Mouse (Mus musculus) right cerebral cortex, postnatal 10 days (tissue): ENCODE data around the gene Syn2.

Experiments
- DNase-seq, 2 experiments: peaks; one replicate each; pipeline ENCODE4 v3.0.0; 2021; ENCODE audit warnings: low spot score in 2 of 2

Gene Syn2

DNA sequence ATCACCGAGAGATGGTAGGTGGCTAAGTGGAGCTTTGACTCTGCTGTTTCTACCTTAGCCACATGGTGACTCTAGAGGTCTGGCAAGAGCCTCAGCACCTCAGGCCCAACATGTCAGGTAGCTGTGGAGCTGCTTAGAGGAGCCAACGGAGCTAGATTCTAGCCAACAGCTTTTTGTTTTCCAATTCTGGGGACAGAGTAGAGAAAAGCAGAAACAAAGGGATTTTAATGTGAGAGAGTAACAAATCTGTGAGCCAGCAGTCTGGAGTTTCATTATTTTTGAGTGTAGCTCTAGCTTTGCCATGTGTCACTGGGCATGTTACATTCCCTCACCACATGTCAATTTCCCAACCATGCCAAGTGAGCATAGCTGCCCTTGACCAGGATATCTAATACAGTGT lies 109.5 kb downstream of the Syn2 start:
- no peak for DNase-seq

DNA sequence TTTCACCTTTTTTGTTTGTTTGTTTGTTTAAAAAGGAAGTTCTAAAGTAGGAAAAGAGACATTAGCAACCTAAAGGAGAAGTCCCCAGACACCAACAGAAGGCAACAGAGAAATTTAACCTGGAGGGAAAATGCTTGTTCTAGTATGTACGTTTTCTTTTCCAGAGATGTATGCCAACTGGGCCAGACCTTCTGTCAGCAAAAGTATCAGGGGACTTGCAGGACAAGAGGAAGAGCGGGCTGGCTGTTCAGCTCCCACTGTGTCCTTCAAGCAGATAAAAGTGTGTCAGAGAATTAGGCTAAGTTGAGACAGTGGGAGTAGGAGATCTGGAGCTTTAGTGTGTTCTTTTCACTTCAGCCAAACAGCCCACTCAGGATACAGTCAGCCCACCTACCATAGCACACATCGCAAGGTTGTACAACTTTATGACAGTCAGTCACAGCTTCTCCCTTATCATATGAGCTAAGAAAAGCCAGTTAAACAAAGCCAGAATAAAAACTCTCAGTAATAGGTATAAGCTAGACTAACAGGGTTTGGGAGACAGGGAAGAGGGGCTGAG lies 110.9 kb downstream of the Syn2 start:
- DNase-seq: no peak

DNA sequence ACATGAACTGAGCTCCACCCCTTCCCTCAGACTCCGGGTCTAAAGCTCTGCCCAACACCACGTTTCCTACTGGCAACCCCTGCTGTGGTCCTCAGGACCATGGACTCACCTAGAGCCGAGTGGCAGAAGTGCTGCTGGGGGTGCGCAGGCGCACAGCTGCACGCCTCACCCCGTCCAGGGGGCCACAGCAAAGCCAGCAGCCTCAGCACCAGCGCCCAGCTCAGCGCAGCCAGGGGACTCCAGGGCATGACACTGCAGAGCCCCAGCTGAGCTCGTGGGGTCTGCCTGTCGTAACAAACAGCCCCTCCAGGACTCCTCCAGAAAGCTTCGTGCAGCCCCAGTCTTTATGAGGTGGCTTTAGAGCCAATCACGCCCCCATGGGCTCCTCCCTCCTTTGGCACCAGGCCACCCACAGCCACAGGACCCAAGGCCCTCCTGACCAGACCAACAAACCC lies 116.9 kb downstream of the Syn2 start:
- DNase-seq: peak; percentile 67 to 73

DNA sequence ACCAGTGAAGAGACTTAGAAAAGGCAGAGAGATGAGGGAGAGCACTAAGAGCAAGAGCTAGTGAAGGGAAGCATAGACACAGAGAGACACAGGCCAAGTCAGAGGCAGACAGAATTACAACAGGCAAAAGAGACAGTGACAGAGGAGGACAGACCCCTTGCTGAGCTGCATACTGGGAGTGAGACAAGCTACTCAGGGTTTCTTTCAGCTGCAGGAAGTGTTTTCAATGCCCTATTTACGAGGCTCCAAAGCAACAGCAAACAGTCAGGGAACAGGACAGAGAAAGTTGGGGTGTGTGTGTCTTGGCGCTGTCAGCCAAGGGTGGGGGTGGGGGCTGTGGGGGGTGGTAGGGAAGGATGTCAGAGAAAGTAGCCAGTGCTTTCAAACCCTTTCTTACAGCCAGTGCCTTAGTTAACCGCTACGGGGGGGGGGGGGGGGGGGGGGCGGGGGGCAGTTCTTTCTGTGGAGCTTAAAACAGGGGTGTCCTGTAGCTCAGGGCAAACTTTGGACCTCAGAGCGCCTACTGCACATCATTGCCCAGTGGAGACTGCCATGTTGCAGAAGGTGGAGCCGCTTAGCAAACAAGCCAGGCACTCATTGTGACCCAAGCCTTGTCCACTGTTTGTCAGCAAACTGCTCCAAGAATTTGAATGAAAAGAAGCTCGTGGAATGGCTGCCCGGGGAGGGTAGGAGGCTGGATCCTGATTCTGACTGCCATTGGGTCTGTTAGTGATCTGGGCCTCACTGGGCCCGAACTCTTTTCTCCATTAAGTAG lies 117.6 kb downstream of the Syn2 start, which contains the start of gene Timp4:
Gene Timp4 (minus strand): TSS at position 107 of the 775 bp plus-strand sequence.
- DNase-seq: peak; percentile 47 to 68

DNA sequence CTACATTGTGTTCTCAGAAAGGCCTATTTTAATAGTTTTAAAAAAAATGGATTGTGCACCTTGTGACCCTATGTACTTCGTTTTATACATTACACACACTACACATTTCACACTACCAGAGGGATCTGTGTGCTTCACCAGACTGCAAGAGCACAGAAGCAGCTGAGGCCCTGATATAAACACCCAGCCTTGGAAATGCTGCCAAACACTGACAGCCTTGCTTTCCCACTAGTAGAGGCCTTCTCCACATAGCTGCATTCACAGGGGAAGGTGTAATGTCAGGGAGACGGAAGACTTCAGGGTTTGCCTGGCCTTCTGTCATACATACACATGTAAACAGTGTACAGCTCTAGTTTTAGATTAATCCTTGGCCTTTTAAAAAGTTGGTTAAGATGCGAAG lies 120.5 kb downstream of the Syn2 start:
- no peak for DNase-seq

DNA sequence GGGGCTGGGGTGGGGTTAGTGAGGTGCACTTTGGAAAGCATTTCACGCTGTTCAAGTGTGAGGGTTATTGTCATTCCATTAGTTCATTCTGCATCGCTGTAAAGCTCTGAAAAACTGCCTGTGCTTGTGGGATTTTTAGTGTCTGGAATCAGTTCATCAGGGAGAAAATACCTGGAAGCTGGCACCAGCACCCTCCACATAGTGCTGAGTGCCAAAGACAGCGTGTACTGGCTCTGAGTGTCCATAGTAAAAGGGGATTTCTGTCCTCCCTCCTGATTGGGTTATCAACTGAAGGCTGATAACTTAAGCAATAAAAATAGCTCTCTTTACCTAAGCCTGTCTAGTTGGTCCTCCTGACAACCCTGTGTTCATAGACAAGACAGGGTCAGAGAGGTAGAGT lies 125.8 kb downstream of the Syn2 start:
- no peak for DNase-seq

DNA sequence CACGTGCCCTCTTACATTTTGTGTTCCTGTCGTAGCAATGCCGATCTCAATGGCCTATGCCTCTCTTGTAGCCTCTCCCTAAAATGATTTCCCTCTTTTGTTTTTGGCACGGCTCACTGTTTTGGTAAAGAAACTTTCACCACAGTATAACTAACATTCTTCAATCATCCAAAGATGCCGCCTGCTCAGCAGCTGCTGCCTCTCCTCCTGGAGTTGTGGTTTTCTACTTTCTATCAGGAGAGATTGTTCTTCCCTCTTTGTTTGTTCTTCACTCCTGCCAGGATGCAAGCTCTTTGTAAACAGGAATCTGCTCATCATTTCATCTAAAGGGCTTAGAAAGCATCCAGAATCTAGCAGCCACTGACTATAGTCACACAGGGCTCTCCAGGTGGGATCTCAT lies 132.1 kb downstream of the Syn2 start:
- DNase-seq: no peak

- DNase-seq: peak; percentile 82 to 85
Observed at GRCm38 (mm10) chr6:115267916-115268315, 133.2 kb downstream of the Syn2 start.

DNA sequence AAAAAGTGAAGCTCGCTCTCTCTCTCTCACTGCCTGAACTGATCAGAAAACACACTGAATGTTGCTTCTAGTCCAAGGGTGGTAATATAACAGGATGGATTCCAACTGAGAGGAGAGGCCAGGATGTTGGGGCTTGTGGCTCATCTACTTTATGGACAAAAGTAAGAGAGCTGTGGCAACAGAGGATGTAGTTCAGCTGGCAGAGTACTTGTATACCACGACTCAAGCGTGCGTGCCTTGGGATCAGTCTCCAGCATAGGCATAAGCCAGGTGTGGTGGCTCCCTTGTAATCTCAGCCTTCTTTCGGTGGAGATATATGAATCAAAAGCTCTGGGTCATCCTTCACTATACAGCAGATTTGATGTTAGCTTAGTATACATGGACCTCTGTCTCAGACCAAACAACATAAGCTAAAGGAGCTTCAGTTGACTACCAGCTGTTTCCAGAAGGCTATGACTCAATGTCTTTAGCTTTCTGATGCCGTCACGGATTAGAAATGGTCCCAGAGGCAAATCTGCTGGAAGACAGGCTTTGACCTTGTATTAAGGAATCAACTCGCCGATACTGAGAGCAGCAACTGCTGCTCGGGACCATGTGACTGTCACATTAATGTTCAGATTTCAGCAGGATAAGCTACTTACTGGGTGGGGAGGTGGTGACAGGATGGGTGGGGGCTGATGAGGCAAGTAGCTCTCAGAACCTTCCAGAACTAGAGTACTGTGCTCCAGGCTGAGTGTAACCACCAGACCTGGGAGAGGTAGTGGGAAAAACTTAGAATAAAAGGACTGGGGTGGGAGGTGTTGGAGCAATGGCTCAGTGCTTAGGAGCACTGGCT lies 134.1 kb downstream of the Syn2 start:
- no peak for DNase-seq

DNA sequence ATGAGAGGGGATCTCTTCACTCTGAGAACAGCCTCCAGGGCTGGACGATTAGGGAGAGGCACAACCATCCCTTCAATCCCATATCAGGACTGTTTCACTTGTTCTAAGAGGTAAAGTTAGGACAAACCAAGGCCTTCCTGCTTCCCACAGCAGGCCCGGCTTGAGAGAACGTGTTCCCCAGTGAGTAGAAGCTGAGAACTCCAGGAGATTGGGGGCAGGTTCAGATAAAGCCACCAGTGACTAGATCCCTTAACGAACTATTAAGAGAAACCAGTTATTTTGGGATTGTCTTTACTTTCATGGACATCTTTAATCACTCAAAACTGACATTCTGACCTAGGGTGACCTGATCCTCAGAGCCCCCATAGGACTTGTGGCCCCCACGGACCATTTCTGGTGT lies 134.9 kb downstream of the Syn2 start:
- no peak for DNase-seq

GRCm38 (mm10) chr6:115270085-115270484 lies 135.4 kb downstream of the Syn2 start:
- no peak for DNase-seq

GRCm38 (mm10) chr6:115271326-115271725 lies 136.6 kb downstream of the Syn2 start:
- no peak for DNase-seq

DNA sequence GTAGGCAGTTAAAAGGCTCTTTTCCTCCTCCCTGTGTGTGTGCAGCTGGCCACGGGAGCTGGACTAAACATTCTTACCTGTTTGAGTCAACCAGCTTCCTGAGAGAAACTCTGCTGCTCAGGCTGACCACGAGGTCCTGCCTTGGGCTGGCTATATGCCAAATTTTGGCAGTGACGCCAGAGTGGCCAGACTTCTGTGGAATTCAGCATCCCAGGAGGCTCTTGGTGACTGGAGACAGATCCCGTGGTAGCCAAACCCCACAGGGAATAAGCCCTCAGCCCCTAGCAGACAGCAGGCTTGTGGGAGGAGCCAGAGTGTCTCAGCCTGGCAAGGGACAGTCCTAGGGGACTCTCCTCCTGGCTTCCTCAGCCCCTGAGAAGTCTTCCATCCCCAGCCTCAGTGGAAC lies 137.2 kb downstream of the Syn2 start:
- no peak for DNase-seq

DNA sequence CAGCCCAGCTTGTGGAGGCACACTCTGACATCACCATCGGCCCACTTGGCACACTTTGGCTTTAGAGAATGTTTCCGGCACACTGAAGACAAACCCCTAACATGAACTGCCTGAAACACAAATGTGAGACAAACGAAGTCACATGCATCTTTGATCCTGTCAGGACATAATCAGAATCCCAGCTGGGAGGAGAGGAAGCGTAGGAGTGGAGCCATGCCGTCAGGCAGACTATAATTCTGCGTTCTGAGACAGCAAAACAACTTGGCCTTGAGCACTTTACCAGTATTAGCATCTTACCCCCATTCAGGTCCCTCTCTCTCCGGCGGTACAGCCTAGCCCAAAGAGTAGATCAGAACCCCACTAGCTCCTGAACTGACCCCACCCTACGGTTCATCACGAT lies 138.6 kb downstream of the Syn2 start:
- no peak for DNase-seq

DNA sequence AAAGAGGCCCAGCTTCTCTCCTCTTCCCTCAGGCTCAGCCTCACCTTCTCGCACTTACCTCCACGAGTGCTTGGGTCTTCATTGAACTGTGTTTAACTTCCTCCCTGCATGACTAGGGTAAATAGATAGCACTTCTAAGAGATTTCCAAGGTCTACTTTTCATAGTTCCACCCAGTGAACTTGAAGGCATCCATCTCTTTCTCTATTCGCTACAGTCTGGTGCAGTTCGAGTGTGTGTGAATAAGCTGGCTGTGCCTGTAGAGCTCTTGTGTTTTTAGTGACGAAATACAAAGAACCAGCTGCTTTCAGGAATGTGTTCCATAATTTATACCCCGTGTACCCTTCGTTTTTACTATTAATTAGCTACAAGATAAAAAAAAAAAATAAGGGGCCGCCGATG lies 140.0 kb downstream of the Syn2 start:
- DNase-seq: no peak

- DNase-seq: no peak
Observed at GRCm38 (mm10) chr6:115275116-115275815, 140.6 kb downstream of the Syn2 start.

DNA sequence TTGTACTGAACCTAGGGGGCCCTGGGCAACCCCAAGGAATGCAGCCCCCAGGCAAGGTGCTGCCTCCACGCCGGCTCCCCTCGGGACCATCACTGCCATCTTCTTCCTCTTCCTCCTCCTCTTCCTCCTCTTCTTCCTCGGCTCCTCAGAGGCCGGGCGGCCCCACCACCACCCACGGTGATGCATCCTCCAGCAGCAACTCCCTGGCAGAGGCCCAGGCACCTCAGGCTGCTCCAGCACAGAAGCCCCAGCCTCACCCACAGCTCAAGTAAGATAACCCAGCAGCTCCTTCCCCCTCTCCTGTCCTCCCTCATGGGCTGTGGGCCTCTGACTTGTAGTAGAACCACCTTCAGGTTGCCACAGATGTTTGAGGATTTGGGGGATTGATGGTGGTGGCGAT lies 143.4 kb downstream of the Syn2 start:
- no peak for DNase-seq

DNA sequence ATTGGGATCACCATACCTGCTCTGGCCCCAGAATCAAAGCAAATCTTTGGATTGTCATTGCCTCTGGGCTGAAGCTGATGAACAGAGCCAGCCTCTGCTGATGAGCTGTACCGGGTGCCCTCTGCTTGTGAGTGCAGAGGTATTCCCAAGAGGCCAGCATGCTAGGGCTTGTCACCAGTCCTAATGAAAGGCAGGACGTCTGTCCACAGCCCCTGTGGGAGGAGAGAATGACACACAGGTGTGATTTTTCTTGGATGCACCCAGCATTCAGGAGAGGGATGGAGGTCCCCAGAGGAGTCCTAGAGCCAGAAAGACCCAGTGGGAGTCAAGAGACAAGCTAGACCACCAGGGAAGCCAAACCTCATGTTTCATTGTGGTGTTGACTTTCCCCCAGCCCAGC lies 144.9 kb downstream of the Syn2 start:
- DNase-seq: no peak

DNA sequence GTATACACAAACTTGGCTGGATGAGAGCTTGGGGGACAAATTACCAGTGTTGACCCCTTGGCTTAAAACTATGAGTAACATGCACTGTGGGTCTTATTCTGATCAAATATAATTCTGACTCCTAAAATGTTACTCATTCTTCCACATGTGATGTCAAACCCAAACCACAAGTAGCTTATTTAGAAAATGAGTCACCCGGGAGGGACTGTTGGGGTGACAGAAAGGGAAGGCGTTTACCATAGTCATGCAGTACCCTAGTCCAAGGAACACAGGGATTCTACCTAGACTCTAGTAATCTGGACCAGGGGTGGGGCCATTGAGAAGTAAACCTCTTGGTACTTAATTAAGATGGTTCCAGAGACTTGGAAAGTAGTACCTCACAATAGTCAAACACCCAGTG lies 149.5 kb downstream of the Syn2 start:
- peak in 1 of 2 experiments; percentile 20 for DNase-seq

- DNase-seq: peak; percentile 44 to 59
Observed at GRCm38 (mm10) chr6:115286441-115286840, 151.7 kb downstream of the Syn2 start.

DNA sequence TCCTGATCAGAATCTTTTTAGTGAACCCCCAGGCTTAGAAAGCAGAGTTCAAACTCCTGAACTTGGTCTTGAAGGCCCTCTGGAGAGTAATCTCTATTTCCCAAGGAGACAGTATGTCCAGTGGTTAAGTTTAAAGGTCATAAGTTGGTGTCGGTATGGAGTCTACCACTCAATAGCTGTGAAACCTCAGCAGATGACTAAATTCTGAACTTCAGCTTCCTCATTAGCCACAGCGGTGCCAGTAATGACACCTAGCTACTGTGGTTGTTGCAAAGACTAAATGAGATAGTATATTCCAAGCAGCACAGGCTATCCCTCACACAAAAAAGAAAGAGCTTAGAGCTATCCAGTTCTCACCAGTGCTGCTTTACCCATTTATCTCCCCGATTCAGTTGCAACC lies 153.5 kb downstream of the Syn2 start:
- no peak for DNase-seq

- no peak for DNase-seq
Observed at GRCm38 (mm10) chr6:115290561-115290960, 155.9 kb downstream of the Syn2 start.
